Mouse (Mus musculus) cerebellum, adult 18-20 months (tissue): ENCODE measurements at regions not wholly inside any gene's neighbourhood (a gene's known extent, or its start where the extent isn't known, plus 50 kb on each side); places are given as distances from the start of the nearest gene placed in this dataset.

ENCODE experiments used
- DNase-seq, 2 experiments: peaks; one replicate each; pipeline ENCODE4 v3.0.0; 2021

- DNase-seq, result no peak
Observed at GRCm38 (mm10) chr13:51899319-51900042, 53.0 kb downstream of the Gadd45g start.

- no peak for DNase-seq
Observed at GRCm38 (mm10) chr13:51900043-51900440, 53.6 kb downstream of the Gadd45g start.

- peak; percentile 94 to 95 for DNase-seq
Observed at GRCm38 (mm10) chr13:51902482-51903285, 56.2 kb downstream of the Gadd45g start.

GRCm38 (mm10) chr13:51903324-51903939 is 57.0 kb downstream of the Gadd45g start:
- DNase-seq, result no peak

GRCm38 (mm10) chr13:51905270-51905669 is 58.8 kb downstream of the Gadd45g start:
- DNase-seq, result no peak

GRCm38 (mm10) chr13:51906103-51906502 is 59.6 kb downstream of the Gadd45g start:
- DNase-seq, result no peak

- DNase-seq, result no peak
Observed at GRCm38 (mm10) chr13:51908514-51908913, 62.0 kb downstream of the Gadd45g start.

- DNase-seq, result no peak
Observed at GRCm38 (mm10) chr13:51911296-51911998, 65.0 kb downstream of the Gadd45g start.

GRCm38 (mm10) chr13:51912477-51912876 is 66.0 kb downstream of the Gadd45g start:
- DNase-seq, result no peak

- peak; percentile 64 to 76 for DNase-seq
Observed at GRCm38 (mm10) chr13:51912994-51913393, 66.5 kb downstream of the Gadd45g start.

GRCm38 (mm10) chr13:51916666-51917240 is 70.3 kb downstream of the Gadd45g start:
- peak; percentile 49 for DNase-seq

- DNase-seq, result peak in 1 of 2 experiments; percentile 39
Observed at GRCm38 (mm10) chr13:51917658-51918057, 71.2 kb downstream of the Gadd45g start.

GRCm38 (mm10) chr13:51918108-51918507 is 71.6 kb downstream of the Gadd45g start:
- no peak for DNase-seq

- DNase-seq, result no peak
Observed at GRCm38 (mm10) chr13:51918781-51919170, 72.3 kb downstream of the Gadd45g start.

GRCm38 (mm10) chr13:51919171-51919793 is 72.8 kb downstream of the Gadd45g start:
- no peak for DNase-seq

- no peak for DNase-seq
Observed at GRCm38 (mm10) chr13:51919937-51920336, 73.5 kb downstream of the Gadd45g start.

- no peak for DNase-seq
Observed at GRCm38 (mm10) chr13:51920511-51921351, 74.3 kb downstream of the Gadd45g start.

- DNase-seq, result no peak
Observed at GRCm38 (mm10) chr13:51921550-51921949, 75.1 kb downstream of the Gadd45g start.

GRCm38 (mm10) chr13:51926764-51927163 is 80.3 kb downstream of the Gadd45g start:
- DNase-seq, result no peak

GRCm38 (mm10) chr13:51929730-51930129 is 83.3 kb downstream of the Gadd45g start:
- no peak for DNase-seq

- peak; percentile 40 for DNase-seq
Observed at GRCm38 (mm10) chr13:51930301-51930747, 83.8 kb downstream of the Gadd45g start.
